Mouse (Mus musculus): ENCODE results near the gene Slc16a5.
"Not testable (repeated sequence)": the region's sequence is repeated elsewhere in the genome, so short reads cannot be mapped to it uniquely, and the experiment has no call there.

GRCm38 (mm10) chr11:115476630-115477029, 14.4 kb downstream of the Slc16a5 start:
- not testable (repeated sequence) for TF ChIP-seq POLR2A (IDR thresholded peaks at IDR 0.05; ENCODE audit: borderline replicate concordance, low read depth, low read length); CTCF (IDR thresholded peaks at IDR 0.05; ENCODE audit: low read depth, low read length)
